Mouse (Mus musculus) limb, embryonic 15.5 days (tissue): ENCODE measurements around the gene Tbx20. TPM values are rescaled to one million over a fixed set of nuclear protein-coding genes. Genes with fewer than 3 reads are reported as not detected.
A peak's percentile ranks its signal among the peaks of the same experiment; 100 is the strongest.

ENCODE experiments used
- ATAC-seq: fragments of 200-750 bp; cut with Nextera tagmentation; 2 replicates; pipeline ENCODE4 v1.8.0; 2017; ENCODE audit warnings: low read depth, moderate TSS enrichment; ENCODE audit not compliant: insufficient number of reproducible peaks, low FRiP score, low TSS enrichment
- H3K27ac ChIP-seq: fragments of 300-500 bp; sonication (generic); 2 replicates; pipeline ENCODE4 v1.5.1; 2015; ENCODE audit warnings: moderate library complexity, mild to moderate bottlenecking, inconsistent platforms
- H3K27me3 ChIP-seq: fragments of 300-500 bp; sonication (generic); 2 replicates; pipeline ENCODE4 v1.6.1; 2015; ENCODE audit warnings: inconsistent platforms
- H3K36me3 ChIP-seq: fragments of 300-500 bp; sonication (generic); 2 replicates; pipeline ENCODE4 v1.6.1; 2015; ENCODE audit warnings: inconsistent platforms
- H3K4me1 ChIP-seq: fragments of 300-500 bp; sonication (generic); 2 replicates; pipeline ENCODE4 v1.6.1; 2015; ENCODE audit warnings: inconsistent platforms
- H3K4me2 ChIP-seq: fragments of 300-500 bp; sonication (generic); 2 replicates; pipeline ENCODE4 v1.6.1; 2015; ENCODE audit warnings: mild to moderate bottlenecking, inconsistent platforms
- H3K4me3 ChIP-seq: fragments of 300-500 bp; sonication (generic); 2 replicates; pipeline ENCODE4 v1.5.1; 2015; ENCODE audit warnings: mild to moderate bottlenecking, inconsistent platforms
- H3K9ac ChIP-seq: fragments of 300-500 bp; sonication (generic); 2 replicates; pipeline ENCODE4 v1.6.1; 2015; ENCODE audit warnings: inconsistent platforms
- H3K9me3 ChIP-seq: fragments of 300-500 bp; sonication (generic); 2 replicates; pipeline ENCODE4 v1.6.1; 2016; ENCODE audit warnings: inconsistent platforms
- WGBS: fragments of 180-500 bp; shearing (Covaris S2); methylation state at CpG from one replicate; pipeline ENCODE4 v1.1.7; 2015; 5-methylcytosine and 5-hydroxymethylcytosine counted together
- polyA plus RNA-seq: library from polyadenylated mRNA; unstranded; fragments of >200 nt; fragmentation: Nextera tagmentation; extraction: Ambion mirVana; gene quantifications from 2 replicates; pipeline ENCODE4 v1.2.1, GENCODE M21; 2015

The Tbx20 gene
- polyA plus RNA-seq: 0.01 TPM in 1 of 2 replicates, not detected in the other

DNA sequence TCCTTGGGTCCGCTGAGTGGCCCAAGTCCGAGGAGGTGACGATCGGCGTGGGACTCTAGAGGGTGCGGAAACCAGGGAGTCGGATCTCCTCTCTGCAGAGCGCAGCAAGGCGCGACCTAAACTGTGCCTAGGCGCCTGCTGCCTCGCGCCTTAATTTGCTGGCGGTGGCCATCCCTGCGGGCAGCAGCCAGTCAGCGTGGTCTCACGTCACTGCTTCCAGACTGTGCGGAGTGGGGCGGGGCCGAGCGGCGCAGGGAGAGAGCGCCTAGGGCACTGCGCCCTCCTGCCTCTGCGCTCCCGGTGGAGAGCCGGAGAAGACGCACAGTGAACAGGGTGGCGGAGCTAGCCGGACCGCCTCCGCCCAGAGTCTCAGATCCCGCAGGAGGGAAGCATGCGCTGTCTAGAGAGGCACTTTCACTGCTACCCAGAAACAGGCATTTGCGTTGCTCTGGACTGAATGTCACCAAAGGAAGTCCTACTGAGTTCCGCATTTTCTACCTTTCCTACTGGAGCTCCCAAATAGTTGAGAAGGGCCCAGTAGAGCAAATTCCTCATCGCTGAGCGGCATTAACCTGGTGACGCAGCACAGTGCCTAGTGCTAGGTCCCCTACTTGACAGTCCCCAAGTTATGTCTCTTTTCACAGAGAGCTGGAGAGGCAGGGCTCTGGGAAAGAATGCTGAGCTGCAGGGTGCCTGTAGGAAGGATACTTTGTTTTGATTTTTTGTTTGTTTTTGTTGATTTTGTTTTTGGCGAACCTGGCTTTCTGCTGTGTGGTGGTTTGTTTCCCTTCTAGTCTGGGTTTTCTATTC, at the start of gene Tbx20:
Gene Tbx20, minus strand, starts transcription at position 144 of the 810 bp plus-strand sequence.
- peak; percentile 75; the same call in 1 of the 2 replicates for ATAC-seq
- Histone ChIP-seq H3K4me1 (peaks cover 30% of the 10 kb centered on the region), H3K27ac (no peak within 1 kb of the TSS), H3K9me3 (no peaks in the 10 kb centered on the region), H3K36me3 (no peaks in the 10 kb centered on the region), H3K27me3 (peaks cover 99% of the 10 kb centered on the region), H3K9ac (no peak within 1 kb of the TSS), H3K4me3 (peak within 1 kb of the TSS; percentile 35), H3K4me2 (peak within 1 kb of the TSS; percentile 51)
- 1% methylated on average over 40 of the region's 40 CpGs for WGBS

DNA sequence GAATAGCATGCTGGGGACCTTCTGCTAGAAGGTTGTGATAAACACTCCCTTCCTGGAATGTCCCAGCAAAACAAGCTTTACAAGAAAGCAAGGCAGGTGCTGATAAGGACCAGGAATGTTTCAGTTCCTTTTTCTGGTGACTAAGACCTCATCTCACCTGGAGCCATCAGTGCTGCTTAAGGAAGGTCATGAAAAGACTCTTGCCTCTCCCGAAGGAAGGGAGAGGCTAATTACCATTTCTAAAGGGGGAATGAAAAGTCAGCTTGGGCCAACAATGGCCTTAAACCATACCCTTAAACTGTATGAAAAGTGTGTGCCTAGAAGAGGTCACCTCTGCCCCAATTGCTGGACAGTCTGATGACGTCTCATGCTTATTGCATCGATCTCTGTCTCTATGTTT, 44.4 kb upstream of the Tbx20 start:
- no peaks in the 10 kb centered on the region for H3K9me3 ChIP-seq
- H3K27ac ChIP-seq: no peak overlapping the region
- H3K4me3 ChIP-seq: no peak overlapping the region
- no peaks in the 10 kb centered on the region for H3K4me1 ChIP-seq
- no peak overlapping the region for H3K9ac ChIP-seq
- 82% methylated on average over 3 of the region's 3 CpGs for WGBS
- H3K36me3 ChIP-seq: no peaks in the 10 kb centered on the region
- no peak for ATAC-seq
- H3K4me2 ChIP-seq: no peak overlapping the region
- H3K27me3 ChIP-seq: no peaks in the 10 kb centered on the region

DNA sequence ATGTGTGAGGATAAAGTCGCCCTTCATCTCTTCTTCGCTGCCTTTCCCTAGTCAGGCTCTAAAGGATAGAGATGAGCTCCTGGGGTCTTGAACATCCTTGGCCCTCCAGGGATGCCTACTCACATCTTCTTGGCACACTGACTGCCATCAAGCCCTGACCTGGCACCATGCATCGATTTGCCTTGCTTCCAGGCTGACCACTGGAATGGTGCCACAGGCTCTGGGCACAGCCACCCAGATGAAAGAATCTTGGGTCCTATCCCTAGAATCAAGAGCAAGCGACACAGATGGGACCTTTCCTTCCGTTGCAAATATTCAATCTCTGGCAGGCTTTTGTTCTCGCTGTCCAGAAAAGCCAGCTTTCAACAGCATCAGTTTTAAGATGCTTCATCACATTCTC, 38.4 kb upstream of the Tbx20 start:
- no peak for ATAC-seq
- 89% methylated on average over 6 of the region's 6 CpGs for whole genome bisulfite sequencing
- no peak overlapping the region for H3K27ac ChIP-seq
- H3K27me3 ChIP-seq: no peaks in the 10 kb centered on the region
- H3K36me3 ChIP-seq: no peaks in the 10 kb centered on the region
- H3K4me2 ChIP-seq: no peak overlapping the region
- H3K4me1 ChIP-seq: no peaks in the 10 kb centered on the region
- no peaks in the 10 kb centered on the region for H3K9me3 ChIP-seq
- no peak overlapping the region for H3K4me3 ChIP-seq
- H3K9ac ChIP-seq: no peak overlapping the region

DNA sequence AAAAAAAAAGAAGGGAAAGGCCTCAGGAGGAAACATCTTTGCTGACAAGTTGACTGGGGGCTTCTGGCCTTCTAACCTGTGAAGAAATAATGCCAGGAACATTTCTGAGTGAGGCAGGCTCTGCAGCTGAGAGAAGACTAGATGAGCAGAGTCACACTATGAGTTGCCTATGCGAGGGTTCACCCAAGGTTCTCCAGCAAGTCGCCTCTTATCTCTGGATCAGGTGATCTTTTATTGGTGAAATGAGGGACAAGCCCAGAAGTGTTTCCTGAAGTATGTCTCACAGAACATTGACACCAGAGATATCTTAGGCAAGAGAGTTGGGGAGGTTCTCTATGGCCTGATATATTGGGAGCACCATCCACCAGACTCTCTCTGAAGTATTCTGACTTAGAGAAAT, 18.0 kb upstream of the Tbx20 start:
- ATAC-seq: no peak
- Histone ChIP-seq H3K4me3 (no peak overlapping the region), H3K27me3 (no peaks in the 10 kb centered on the region), H3K27ac (no peak overlapping the region), H3K36me3 (no peaks in the 10 kb centered on the region), H3K4me1 (no peaks in the 10 kb centered on the region), H3K4me2 (no peak overlapping the region), H3K9ac (no peak overlapping the region), H3K9me3 (no peaks in the 10 kb centered on the region)
- 83% methylated on average over 2 of the region's 2 CpGs for WGBS

DNA sequence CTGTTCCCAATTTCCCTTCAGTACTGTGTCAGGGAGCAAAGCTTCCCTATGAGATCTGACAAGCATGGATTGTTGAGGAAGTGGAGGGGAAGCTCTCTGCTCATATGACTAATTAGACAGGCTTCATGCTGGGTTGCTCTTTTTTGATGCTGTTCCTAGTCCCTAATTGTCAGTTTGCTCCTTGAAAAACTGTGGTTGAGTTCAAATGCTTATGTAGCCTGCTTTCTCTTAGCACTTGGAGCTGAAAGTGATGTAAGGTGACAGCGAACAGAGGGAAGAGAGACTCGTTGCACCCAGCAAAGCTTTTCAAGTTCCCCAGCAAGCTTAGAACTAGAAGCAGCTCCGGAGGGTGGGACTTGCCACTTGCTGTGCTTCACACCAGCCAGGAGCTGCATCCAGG, 15.3 kb upstream of the Tbx20 start:
- Histone ChIP-seq H3K27ac (no peak overlapping the region), H3K4me2 (no peak overlapping the region), H3K9me3 (no peaks in the 10 kb centered on the region), H3K27me3 (no peaks in the 10 kb centered on the region), H3K36me3 (no peaks in the 10 kb centered on the region), H3K9ac (no peak overlapping the region), H3K4me1 (no peaks in the 10 kb centered on the region), H3K4me3 (no peak overlapping the region)
- no peak for ATAC-seq
- WGBS: 45% methylated on average over 3 of the region's 3 CpGs

DNA sequence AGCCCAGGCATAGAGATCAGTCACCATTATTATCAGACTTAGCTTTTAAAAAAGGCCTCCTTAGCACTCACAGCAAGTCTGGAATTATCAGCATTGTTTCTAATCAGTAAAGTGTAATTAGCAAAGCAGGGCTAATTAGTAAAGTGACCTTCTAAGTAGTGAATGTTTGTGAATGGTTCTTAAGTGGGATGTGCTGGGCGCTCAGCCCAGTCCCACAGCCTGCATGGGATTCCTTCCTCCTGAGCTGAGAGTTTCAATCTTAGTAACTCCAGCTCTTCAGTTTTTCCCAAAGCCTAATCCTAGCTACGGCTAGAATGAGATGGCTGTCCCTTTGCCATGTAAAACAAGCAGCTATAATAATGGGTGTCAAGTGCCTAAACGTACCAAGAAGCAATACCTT, 8.2 kb upstream of the Tbx20 start:
- peaks cover 62% of the 10 kb centered on the region for H3K27me3 ChIP-seq
- H3K9ac ChIP-seq: no peak overlapping the region
- no peak overlapping the region for H3K4me3 ChIP-seq
- no peak overlapping the region for H3K4me2 ChIP-seq
- H3K9me3 ChIP-seq: no peaks in the 10 kb centered on the region
- no peak overlapping the region for H3K27ac ChIP-seq
- WGBS: 29% methylated on average over 3 of the region's 3 CpGs
- H3K36me3 ChIP-seq: no peaks in the 10 kb centered on the region
- ATAC-seq: no peak
- peaks cover 15% of the 10 kb centered on the region for H3K4me1 ChIP-seq

DNA sequence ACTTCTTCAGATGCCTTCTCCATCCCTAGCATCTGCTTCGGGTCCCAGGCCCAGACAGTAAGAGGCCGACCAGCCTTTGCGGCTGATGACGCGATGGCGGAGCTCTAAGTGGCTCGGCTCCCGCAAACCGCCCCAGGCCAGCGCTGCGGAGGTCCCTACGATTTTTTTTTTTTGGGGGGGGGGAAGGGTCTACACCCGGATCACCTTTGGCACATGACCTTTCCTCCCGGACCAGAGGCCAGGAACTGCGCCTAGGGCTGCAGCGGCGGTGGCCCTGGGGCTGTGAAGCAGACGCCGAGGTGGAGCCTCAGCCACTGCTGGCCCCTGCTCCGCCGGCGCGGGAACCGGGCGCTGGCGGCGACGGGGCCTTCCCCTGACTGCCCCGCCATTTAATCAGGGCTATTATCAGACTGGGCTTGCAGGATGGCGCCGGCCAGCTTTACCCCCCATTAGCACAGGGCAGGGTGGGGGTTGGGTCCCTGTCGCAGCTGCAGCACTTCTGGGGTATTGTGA, 6.9 kb upstream of the Tbx20 start:
- no peak for ATAC-seq
- Histone ChIP-seq H3K9me3 (no peaks in the 10 kb centered on the region), H3K4me1 (peaks cover 17% of the 10 kb centered on the region), H3K4me3 (peak overlapping the region; percentile 36), H3K27ac (no peak overlapping the region), H3K4me2 (peak overlapping the region; percentile 59), H3K36me3 (no peaks in the 10 kb centered on the region), H3K9ac (no peak overlapping the region), H3K27me3 (peaks cover 76% of the 10 kb centered on the region)
- WGBS: under 1% methylated on average over 32 of the region's 32 CpGs

DNA sequence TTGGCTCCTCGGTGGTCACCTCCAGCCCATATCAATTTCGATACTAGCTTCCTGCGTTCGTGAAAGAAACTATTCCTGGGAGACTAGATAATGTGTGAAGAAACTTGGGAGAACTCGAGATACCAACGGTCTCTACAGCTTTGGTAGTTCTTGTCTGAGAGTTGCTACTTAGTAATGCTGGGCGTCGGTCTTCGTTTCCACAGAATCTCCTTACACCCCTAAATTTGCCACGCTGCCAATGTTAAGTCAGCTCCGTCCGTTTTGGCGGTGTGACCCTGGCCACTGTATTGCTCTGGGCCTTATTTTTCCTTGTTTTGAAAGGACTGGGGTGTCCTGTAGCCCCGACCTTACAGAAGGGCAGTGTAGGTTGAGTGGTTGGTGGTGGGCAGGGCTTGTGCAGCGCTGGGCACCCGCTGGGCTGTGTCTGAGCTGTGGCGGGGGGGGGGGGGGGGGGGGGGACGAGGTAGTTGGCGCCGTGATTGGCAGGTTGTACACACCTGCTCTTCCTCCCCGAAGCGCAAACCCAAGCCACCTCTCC, 6.4 kb upstream of the Tbx20 start:
- Histone ChIP-seq H3K4me1 (peaks cover 17% of the 10 kb centered on the region), H3K4me2 (peak overlapping the region; percentile 59), H3K36me3 (no peaks in the 10 kb centered on the region), H3K4me3 (peak overlapping the region; percentile 36), H3K27me3 (peaks cover 80% of the 10 kb centered on the region), H3K9me3 (no peaks in the 10 kb centered on the region), H3K27ac (no peak overlapping the region), H3K9ac (no peak overlapping the region)
- 1% methylated on average over 20 of the region's 22 CpGs for WGBS
- no peak for ATAC-seq

DNA sequence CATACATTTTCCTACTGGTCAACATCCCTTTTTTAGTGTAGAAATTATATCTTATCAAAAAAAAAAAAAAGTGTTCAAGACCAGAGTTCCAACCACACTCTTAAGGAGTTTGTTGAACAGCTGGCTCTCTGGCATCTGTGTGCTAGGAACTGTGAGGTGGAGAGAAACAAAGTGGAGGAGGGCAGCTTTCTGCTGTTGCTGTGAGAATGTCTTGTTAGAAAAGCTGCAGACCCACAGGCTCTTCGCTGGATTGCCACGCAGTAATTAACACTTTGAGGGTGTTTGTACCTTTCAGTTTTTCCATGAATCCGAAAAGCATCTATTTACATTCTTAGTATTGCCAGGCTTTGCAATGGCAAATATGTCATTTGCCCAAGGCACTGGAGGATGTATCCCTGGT, 5.9 kb upstream of the Tbx20 start:
- Histone ChIP-seq H3K4me2 (no peak overlapping the region), H3K9me3 (no peaks in the 10 kb centered on the region), H3K27ac (no peak overlapping the region), H3K4me1 (peaks cover 17% of the 10 kb centered on the region), H3K4me3 (no peak overlapping the region), H3K27me3 (peaks cover 85% of the 10 kb centered on the region), H3K36me3 (no peaks in the 10 kb centered on the region), H3K9ac (no peak overlapping the region)
- ATAC-seq: no peak
- under 1% methylated on average over 3 of the region's 3 CpGs for WGBS

DNA sequence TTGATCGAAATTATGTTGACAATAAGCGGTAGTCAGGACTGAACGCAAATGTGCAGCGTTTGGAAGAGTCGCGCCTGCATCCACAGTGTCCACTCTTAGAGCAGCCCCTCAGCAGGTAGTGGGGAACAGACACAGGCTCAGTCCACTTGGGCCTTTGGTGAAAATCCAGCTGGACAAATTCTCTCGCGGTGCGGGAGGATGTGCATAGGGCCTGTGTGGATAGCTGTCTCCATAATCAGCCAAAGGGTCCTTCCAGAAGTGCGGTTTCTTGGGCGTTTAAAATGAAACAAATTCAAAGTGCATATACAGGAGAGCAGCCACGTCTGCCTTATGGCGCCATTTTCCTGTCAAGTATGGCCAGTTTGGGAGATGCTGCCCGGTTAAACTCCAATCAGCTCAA, 4.5 kb upstream of the Tbx20 start:
- Histone ChIP-seq H3K27me3 (peaks cover 94% of the 10 kb centered on the region), H3K27ac (no peak overlapping the region), H3K4me1 (peaks cover 27% of the 10 kb centered on the region), H3K9me3 (no peaks in the 10 kb centered on the region), H3K4me3 (no peak overlapping the region), H3K36me3 (no peaks in the 10 kb centered on the region), H3K9ac (no peak overlapping the region), H3K4me2 (no peak overlapping the region)
- 5% methylated on average over 14 of the region's 14 CpGs for WGBS
- ATAC-seq: no peak

DNA sequence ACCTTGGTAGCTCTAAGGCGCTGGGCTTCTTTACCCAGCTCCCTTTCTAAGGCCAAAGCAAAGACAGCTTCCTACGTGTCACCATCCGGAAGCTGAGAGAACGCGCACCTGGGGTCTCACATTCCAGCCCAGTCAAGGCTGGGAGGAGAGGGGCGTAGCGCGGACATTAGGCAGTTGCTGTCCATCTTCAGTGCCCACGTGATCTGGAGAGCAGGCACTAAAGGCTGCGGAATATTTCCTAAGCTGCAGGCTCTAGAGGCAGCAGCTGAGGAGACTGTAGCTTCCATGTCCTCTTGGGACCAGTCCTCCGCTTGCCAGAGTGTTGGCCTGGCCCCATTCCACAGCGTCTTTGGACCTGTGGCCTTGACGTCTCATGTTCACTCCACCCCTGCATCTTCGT, 3.9 kb upstream of the Tbx20 start:
- Histone ChIP-seq H3K4me3 (0 out of 2 replicates have a peak overlapping the region, but pooled peaks have one; percentile 1), H3K4me1 (peaks cover 28% of the 10 kb centered on the region), H3K9me3 (no peaks in the 10 kb centered on the region), H3K9ac (no peak overlapping the region), H3K27ac (no peak overlapping the region), H3K4me2 (no peak overlapping the region), H3K36me3 (no peaks in the 10 kb centered on the region), H3K27me3 (peaks cover 98% of the 10 kb centered on the region)
- under 1% methylated on average over 14 of the region's 14 CpGs for WGBS
- no peak for ATAC-seq

DNA sequence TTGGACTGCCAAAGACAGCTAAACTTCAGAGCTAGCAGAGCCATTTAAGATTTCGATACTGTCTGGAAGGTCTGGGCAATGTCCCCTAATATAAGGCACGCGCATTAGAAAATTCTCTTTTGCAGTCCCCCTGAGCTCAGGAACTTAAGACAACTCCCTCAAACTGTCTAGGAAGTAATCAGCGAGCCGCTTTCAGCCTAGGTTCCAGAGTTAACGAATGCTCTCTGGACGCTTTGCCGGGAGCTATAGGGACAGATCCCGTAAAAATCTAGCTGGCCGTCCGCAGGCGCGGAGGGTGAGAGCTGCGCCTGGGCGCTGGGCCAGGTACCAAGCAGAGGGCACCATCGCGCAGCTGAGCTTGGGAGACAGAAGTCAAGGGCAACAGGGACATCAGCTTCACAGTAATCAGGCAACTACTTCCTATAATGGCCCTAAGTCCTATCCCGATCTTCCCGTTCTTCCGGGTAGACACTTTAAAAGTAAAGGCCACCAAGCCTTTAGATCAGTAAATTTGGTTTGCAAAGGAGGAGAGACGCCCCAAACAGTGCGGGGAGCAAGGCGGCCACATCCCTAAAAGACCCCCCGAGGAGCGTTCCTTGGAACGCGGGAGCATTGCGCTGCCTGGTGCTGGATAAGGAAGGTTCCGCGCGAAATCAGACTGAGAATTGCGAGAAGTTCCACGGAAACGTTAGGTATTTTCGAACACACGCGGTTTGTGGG, 3.2 kb upstream of the Tbx20 start:
- H3K9me3 ChIP-seq: no peaks in the 10 kb centered on the region
- ATAC-seq: no peak
- H3K4me1 ChIP-seq: peaks cover 28% of the 10 kb centered on the region
- H3K9ac ChIP-seq: no peak overlapping the region
- WGBS: under 1% methylated on average over 37 of the region's 37 CpGs
- no peak overlapping the region for H3K4me2 ChIP-seq
- H3K27ac ChIP-seq: no peak overlapping the region
- H3K36me3 ChIP-seq: no peaks in the 10 kb centered on the region
- peaks cover 98% of the 10 kb centered on the region for H3K27me3 ChIP-seq
- 0 out of 2 replicates have a peak overlapping the region, but pooled peaks have one; percentile 1 for H3K4me3 ChIP-seq
